Mouse (Mus musculus) heart, postnatal 10 days (tissue): ENCODE data around the gene Fem1b. TPM values are rescaled to one million over a fixed set of nuclear protein-coding genes. Genes with fewer than 3 reads are reported as not detected.
"Not testable (repeated sequence)": the region's sequence is repeated elsewhere in the genome, so short reads cannot be mapped to it uniquely, and the experiment has no call there.

ENCODE experiments used
- DNase-seq, 2 experiments: peaks; one replicate each; pipeline ENCODE4 v3.0.0; 2021
- intact Hi-C: fragments of 180-260 bp; cut with DNase I; formaldehyde crosslinking; loops from one replicate; pipeline ENCODE4 v1.15.1; 2025
- total RNA-seq, 2 experiments: library from RNA; stranded (reverse); gene quantifications; 2 replicates each; pipeline ENCODE4 v1.2.3; 2021

The Fem1b gene
- total RNA-seq, 2 experiments from 2014 or later: 31.3 to 34.9 TPM

- peak; percentile 42 to 45 for DNase-seq
- intact Hi-C loops: loop anchor here (1.0 kb wide), 1 partner anchor 84 kb away; no protein-coding TSS in a partner anchor
Measured at GRCm38 (mm10) chr9:62827939-62828652, 16.4 kb upstream of the Fem1b start.

GRCm38 (mm10) chr9:62826456-62826855, 14.7 kb upstream of the Fem1b start:
- no peak for DNase-seq
- intact Hi-C loops: no loop called here

GRCm38 (mm10) chr9:62825791-62826393, 14.2 kb upstream of the Fem1b start:
- DNase-seq: no peak
- intact Hi-C loops: no loop called here

GRCm38 (mm10) chr9:62821811-62822210, 10.1 kb upstream of the Fem1b start:
- intact Hi-C loops: no loop called here
- no peak for DNase-seq

GRCm38 (mm10) chr9:62820829-62821228, 9.1 kb upstream of the Fem1b start:
- intact Hi-C loops: no loop called here
- no peak for DNase-seq

- intact Hi-C loops, DNase-seq: not testable (repeated sequence)
Measured at GRCm38 (mm10) chr9:62819910-62820309, 8.2 kb upstream of the Fem1b start.

- intact Hi-C loops: no loop called here
- no peak for DNase-seq
Measured at GRCm38 (mm10) chr9:62819494-62819893, 7.8 kb upstream of the Fem1b start.

GRCm38 (mm10) chr9:62817828-62818614, 6.3 kb upstream of the Fem1b start:
- intact Hi-C loops: no loop called here
- DNase-seq: peak in 1 of 2 experiments; percentile 15

- intact Hi-C loops: no loop called here
- DNase-seq: peak; percentile 82 to 84
Measured at GRCm38 (mm10) chr9:62817099-62817571, 5.4 kb upstream of the Fem1b start.

GRCm38 (mm10) chr9:62816323-62817098, 4.8 kb upstream of the Fem1b start:
- DNase-seq: no peak
- intact Hi-C loops: no loop called here

- no peak for DNase-seq
- intact Hi-C loops: no loop called here
Measured at GRCm38 (mm10) chr9:62814751-62815150, 3.0 kb upstream of the Fem1b start.

- DNase-seq: no peak
- intact Hi-C loops: no loop called here
Measured at GRCm38 (mm10) chr9:62812216-62813049, 699 bp upstream of the Fem1b start.

- intact Hi-C loops: no loop called here
Measured at GRCm38 (mm10) chr9:62810543-62811515, 905 bp downstream of the Fem1b start.

GRCm38 (mm10) chr9:62810095-62810494, 1.6 kb downstream of the Fem1b start:
- intact Hi-C loops: no loop called here
- no peak for DNase-seq

More at GRCm38 (mm10) chr9:62810543-62811515, 905 bp downstream of the Fem1b start:
- peak in 1 of 2 experiments; percentile 18 for DNase-seq

GRCm38 (mm10) chr9:62799218-62799617, 12.5 kb downstream of the Fem1b start:
- intact Hi-C loops, DNase-seq: not testable (repeated sequence)

GRCm38 (mm10) chr9:62789856-62790255, 21.9 kb downstream of the Fem1b start:
- DNase-seq: no peak
- intact Hi-C loops: no loop called here

GRCm38 (mm10) chr9:62786721-62787120, 25.0 kb downstream of the Fem1b start:
- no peak for DNase-seq
- intact Hi-C loops: no loop called here

- intact Hi-C loops: no loop called here
- DNase-seq: no peak
Measured at GRCm38 (mm10) chr9:62784233-62784632, 27.5 kb downstream of the Fem1b start.
